Mouse (Mus musculus): ENCODE measurements around the gene Myo1h.
A peak's percentile ranks its signal among the peaks of the same experiment; 100 is the strongest.

Myo1h gene

GRCm38 (mm10) chr5:114296693-114297631, 8.0 kb downstream of the Myo1h start:
- DNase-seq (ENCODE audit: low spot score): peak; percentile 42

DNA sequence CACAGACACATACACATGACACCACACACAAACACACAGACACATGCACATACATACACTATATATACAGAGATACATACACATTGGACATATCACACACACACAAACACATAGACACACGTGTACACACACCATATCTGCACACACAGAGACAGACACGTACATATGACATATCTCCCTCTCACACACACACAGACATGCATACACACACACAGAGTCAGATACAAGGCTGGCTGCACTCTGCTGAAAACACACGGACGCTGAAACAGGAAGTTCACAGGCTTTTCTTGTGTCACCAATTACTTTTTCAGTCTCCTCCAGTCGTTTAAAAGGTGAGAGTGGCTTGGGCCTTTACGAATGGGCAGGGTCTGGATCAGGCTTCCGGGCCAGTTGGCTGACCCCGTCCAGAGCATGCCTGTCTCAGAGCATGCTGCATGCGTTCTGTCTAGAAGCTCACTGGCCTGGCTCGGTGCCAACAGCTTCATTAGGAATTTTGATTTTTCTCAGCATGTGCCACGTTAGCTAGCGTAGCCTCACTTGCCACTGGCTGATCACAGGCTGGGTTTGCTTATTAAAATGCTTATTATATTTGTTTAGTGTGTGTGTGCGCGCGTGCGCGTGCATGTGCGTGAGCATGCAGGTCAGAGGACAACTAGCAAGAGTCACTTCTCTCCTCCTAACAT, 9.4 kb downstream of the Myo1h start:
- DNase-seq (ENCODE audit: low spot score): no peak

- DNase-seq (ENCODE audit: low spot score): no peak
These were observed 10.3 kb downstream of the Myo1h start for GRCm38 (mm10) chr5:114299156-114299855.

DNA sequence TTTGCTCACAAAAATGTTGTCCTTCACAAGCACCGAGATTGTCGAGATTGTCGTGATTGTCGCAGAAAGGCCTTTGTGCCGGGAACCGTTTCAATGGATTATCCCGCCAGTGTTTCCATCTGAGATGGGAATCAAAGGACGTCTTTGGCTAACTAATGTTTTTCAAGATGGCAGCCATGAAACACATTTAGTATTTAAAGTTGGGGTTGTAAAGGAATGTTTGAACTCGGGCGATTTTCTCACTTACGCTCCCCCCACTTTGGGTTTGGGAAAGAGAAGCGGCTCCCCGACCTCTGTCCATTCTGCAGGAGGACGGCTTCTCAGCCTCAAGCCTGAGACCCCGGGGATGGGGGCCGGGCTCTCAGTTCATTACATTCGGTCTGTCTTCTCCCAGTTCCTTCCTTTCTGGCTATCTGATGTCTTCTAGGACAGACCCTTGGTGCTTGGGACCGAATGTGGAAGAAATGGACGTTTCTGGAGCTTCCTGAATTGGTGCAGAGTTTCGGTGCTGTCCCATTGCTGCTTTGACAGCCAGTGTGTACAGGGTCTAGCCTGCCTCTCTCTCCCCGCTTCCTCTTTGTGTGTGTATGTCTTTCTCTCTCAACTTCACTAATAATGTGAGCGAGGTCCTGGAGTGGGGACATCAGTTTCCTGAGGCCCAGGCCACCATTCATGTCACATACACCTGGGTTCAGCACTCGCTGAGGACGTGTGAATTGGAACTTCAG, 11.1 kb downstream of the Myo1h start:
- DNase-seq (ENCODE audit: low spot score): no peak

GRCm38 (mm10) chr5:114303166-114303565, 14.2 kb downstream of the Myo1h start:
- DNase-seq (ENCODE audit: low spot score): no peak

DNA sequence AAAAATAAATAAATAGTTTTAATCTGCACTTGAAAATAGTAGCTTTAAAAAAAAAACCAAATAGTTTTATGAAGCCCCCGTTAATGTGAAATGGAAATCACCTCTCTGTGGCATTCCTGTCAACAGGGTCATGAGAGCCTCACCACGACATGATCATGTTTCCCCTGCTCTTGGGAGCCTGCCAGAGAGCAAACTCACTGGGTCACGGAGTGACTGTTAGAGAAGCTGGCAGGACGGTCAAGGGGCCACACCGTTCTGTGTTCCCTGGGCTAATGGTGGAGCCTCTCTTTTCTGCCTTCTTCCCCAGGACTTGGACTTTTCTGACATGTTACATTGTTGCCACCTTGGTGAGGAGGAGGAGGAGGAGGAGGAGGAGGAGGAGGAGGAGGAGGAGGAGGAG, 17.5 kb downstream of the Myo1h start:
- DNase-seq (ENCODE audit: low spot score): no peak

GRCm38 (mm10) chr5:114308765-114309679, 20.1 kb downstream of the Myo1h start:
- DNase-seq (ENCODE audit: low spot score): no peak

DNA sequence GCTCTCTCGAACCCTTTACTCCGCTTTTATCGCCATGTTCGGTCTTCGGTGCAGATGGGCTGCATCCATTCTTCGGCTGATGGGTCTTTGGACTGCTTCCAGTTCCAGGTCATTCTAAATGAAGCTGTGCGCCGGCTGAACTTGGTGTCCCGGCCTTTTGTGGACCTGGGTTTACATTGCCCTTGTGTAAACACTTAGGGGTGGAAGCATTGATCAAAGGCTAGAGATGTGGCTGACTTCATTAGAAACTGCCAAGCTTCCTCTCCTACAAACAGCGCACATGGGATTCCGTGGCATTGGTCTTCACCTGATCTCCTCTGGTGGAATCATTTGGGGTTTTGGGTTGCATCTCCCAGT, 20.7 kb downstream of the Myo1h start:
- DNase-seq (ENCODE audit: low spot score): no peak

- no peak for DNase-seq (ENCODE audit: low spot score)
These were observed 34.3 kb downstream of the Myo1h start for GRCm38 (mm10) chr5:114323105-114323790.

DNA sequence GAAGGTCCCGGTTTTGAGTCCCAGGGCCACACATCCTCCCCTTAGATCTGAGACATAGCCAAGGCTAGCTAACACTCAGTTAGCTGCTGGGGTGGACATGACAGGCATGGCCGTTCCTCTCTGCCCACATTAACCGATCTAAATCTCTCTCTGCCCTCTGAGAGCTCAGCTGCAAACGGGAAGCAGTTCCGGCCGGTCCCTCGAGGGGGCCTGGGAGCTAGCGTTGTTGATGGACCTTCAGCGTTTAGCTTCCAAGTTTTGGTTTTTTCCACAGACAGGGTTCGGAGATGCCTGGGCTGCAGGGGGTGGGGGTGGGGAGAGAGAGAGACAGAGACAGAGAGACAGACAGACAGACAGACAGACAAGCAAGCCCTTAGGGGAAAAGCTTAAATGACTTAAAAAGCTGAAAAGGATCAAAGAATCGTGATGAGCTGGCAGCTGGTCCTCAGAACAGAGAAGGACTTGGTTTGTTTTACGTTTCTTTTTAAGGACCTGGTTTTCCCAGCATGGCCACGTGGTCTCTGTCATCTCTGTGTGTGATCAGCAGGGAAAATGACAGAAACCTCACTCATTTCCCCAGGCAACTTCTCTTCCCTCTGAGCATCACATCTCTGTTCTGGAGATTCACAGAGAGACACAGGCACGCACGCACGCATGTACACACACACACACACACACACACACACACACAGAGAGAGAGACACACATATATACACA, 35.0 kb downstream of the Myo1h start:
- DNase-seq (ENCODE audit: low spot score): peak; percentile 52

- no peak for DNase-seq (ENCODE audit: low spot score)
These were observed 54.0 kb downstream of the Myo1h start for GRCm38 (mm10) chr5:114342996-114343395.

DNA sequence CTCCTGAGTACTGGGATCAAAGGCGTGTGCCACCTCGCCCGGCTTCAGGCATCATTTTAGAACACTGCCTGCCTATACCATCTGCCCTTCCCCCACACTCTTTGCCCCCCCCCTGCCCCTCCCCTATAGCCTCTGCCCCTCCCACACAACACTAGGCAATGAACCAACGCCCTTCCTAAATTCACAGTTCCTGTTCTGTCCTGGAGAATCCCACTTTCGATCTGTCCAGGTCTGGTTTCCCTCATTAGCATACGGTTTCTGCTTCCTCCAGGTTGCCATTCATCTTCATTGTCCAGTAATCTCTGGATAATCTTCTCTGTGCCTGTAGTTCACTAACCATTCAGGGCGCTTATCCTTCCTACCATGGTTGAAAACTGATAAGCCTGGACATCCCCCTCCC, 54.6 kb downstream of the Myo1h start:
- DNase-seq (ENCODE audit: low spot score): no peak

GRCm38 (mm10) chr5:114345538-114345937, 56.6 kb downstream of the Myo1h start:
- DNase-seq (ENCODE audit: low spot score): no peak

DNA sequence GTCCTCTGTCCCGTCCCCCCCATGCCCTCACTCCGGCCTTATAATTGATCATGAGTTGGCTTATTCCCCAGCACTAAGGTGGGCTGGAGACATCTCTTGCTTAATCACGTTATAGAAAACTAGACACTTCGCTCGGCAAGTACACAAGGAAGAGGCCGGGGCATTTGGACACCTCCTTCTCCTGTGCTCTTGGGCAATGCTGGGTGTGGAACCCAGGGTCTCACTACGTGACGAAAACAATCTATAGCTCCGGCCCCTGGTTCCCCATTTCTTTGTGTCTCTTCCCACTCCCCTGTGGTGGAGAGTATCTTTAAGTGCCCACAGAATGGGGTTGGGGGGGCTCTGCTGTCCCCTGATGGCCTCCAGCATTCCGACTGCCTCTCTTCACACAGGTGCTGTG, 58.0 kb downstream of the Myo1h start:
- DNase-seq (ENCODE audit: low spot score): no peak

- no peak for DNase-seq (ENCODE audit: low spot score)
These were observed 62.5 kb downstream of the Myo1h start for GRCm38 (mm10) chr5:114351490-114351889.

GRCm38 (mm10) chr5:114356250-114356935, 67.4 kb downstream of the Myo1h start:
- peak; percentile 76 for DNase-seq (ENCODE audit: low spot score)

GRCm38 (mm10) chr5:114356936-114357751, 68.2 kb downstream of the Myo1h start:
- DNase-seq (ENCODE audit: low spot score): no peak

GRCm38 (mm10) chr5:114358833-114359232, 69.9 kb downstream of the Myo1h start:
- DNase-seq (ENCODE audit: low spot score): no peak

All from ovary, postnatal 36 days (tissue).